Mouse (Mus musculus) myocyte (in vitro differentiated cells): Measurements from ENCODE around the gene Prnp.

ENCODE experiments used
- CEBPB ChIP-seq: IDR thresholded peaks from 2 replicates; pipeline ENCODE4 v1.6.1; 2011; ENCODE audit warnings: mild to moderate bottlenecking, moderate library complexity; ENCODE audit not compliant: poor library complexity, insufficient read depth, severe bottlenecking
- E2F4 ChIP-seq: IDR thresholded peaks from one replicate; pipeline ENCODE4 v1.6.1; 2011; ENCODE audit warnings: mild to moderate bottlenecking, control low read depth, moderate library complexity; ENCODE audit not compliant: insufficient read depth
- MAX ChIP-seq: IDR thresholded peaks from one replicate; pipeline ENCODE4 v1.6.1; 2011; ENCODE audit warnings: low read depth, mild to moderate bottlenecking, control low read depth
- POLR2A ChIP-seq: IDR thresholded peaks from one replicate; pipeline ENCODE4 v1.6.1; 2011; ENCODE audit warnings: low read depth, mild to moderate bottlenecking, control low read depth, moderate library complexity; ENCODE audit not compliant: insufficient read length

DNA sequence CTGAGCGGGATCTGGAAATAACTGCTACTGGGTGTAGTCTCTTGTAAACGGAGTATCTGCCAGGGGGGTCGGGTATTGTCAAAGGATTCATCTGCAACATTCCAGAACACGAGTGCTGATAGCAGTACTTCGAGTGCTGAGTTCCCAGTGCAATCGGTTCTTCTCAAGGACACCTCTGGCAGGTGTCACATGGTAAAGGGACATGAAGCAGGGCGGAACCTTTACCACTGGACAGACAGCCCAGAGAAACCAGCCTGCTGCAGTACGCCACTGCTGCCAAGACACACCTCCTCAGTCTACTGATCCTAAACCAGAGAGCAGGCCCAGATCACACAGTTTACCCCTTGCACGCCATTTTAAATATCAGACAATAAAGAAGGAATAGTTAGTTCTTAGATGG lies 45.1 kb downstream of the Prnp start:
- TF ChIP-seq POLR2A = no peak
- no peak for TF ChIP-seq E2F4
- no peak for TF ChIP-seq MAX
- no peak for TF ChIP-seq CEBPB
